Mouse (Mus musculus) small intestine, adult 2 months (tissue): ENCODE data around the gene 9030025P20Rik. TPM values are rescaled to one million over a fixed set of nuclear protein-coding genes. Genes with fewer than 3 reads are reported as not detected.
"Not testable (repeated sequence)": the region's sequence is repeated elsewhere in the genome, so short reads cannot be mapped to it uniquely, and the experiment has no call there.

Experiments used
- H3K27ac ChIP-seq: fragments of 200-500 bp; 2 replicates; pipeline ENCODE4 v1.5.1; 2012; ENCODE audit warnings: low read depth, low read length, control low read depth, inconsistent platforms; ENCODE audit not compliant: insufficient read depth
- H3K27me3 ChIP-seq: fragments of 200-500 bp; 2 replicates; pipeline ENCODE4 v1.6.1; 2012; ENCODE audit warnings: mild to moderate bottlenecking, moderate library complexity, low read length, inconsistent platforms; ENCODE audit not compliant: control insufficient read depth, insufficient read depth
- H3K36me3 ChIP-seq: fragments of 200-500 bp; 2 replicates; pipeline ENCODE4 v1.6.1; 2012; ENCODE audit warnings: mild to moderate bottlenecking, low read length, control low read depth, inconsistent platforms; ENCODE audit not compliant: control insufficient read depth, insufficient read depth
- H3K4me1 ChIP-seq: fragments of 200-500 bp; 2 replicates; pipeline ENCODE4 v1.6.1; 2012; ENCODE audit warnings: low read length, inconsistent platforms, mixed read lengths; ENCODE audit not compliant: control insufficient read depth, insufficient read depth, insufficient read length
- H3K4me3 ChIP-seq: fragments of 200-500 bp; 2 replicates; pipeline ENCODE4 v1.5.1; 2012; ENCODE audit warnings: low read depth, mild to moderate bottlenecking, control low read depth, inconsistent platforms, low read length, moderate library complexity
- CTCF ChIP-seq: fragments of 200-500 bp; IDR thresholded peaks from 2 replicates; pipeline ENCODE4 v1.5.1; 2012; ENCODE audit warnings: low read depth, mild to moderate bottlenecking, control low read depth, inconsistent platforms, low read length, moderate library complexity, mixed read lengths; ENCODE audit not compliant: insufficient replicate concordance, insufficient read length; ENCODE audit errors: extremely low read depth
- POLR2A ChIP-seq: fragments of 200-500 bp; IDR thresholded peaks from 2 replicates; pipeline ENCODE4 v1.6.1; 2012; ENCODE audit warnings: low read depth, mild to moderate bottlenecking, control low read depth, inconsistent platforms, low read length, moderate library complexity
- WGBS: fragments of 180-500 bp; shearing (Covaris S2); methylation state at CpG from one replicate; pipeline ENCODE4 v1.1.7; 2018; 5-methylcytosine and 5-hydroxymethylcytosine counted together
- polyA plus RNA-seq: library from polyadenylated mRNA; depleted of rRNA; stranded (reverse); fragments of >200 nt; gene quantifications from 2 replicates; pipeline ENCODE4 v1.2.3, GENCODE M21; 2012

9030025P20Rik gene
- polyA plus RNA-seq, 1 experiment, result 6.1 TPM

DNA sequence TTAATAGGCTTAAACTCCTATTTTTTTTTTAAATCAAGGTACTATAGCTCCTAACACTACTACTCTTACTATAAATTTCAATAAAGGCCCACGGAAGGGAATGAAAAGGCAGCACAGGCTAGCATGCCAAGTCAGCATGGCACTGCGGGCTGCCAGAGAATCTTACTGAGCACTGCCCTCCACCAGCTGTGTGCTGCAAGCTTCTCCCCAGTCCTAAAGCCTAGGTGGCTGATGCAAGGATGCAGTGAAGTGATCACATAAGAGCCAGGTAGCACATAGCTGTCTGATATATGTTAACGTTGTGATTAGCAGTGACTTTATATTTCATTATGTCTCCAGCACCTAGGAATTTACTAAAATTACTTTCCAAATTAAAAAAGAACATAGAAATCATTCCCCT, 18.3 kb upstream of the 9030025P20Rik start:
- 0 out of 2 replicates have a peak overlapping the region, but pooled peaks have one; percentile 34 for H3K4me3 ChIP-seq
- no peaks in the 10 kb centered on the region for H3K27me3 ChIP-seq
- H3K36me3 ChIP-seq, result 0 out of 2 replicates have a peak, but pooled peaks cover 2% of the 10 kb centered on the region
- WGBS, result 16% methylated on average over 3 of the region's 3 CpGs
- no peak overlapping the region for H3K27ac ChIP-seq
- H3K4me1 ChIP-seq, result peaks cover 2% of the 10 kb centered on the region; the same call in 1 of the 2 replicates
- no peak for TF ChIP-seq CTCF

DNA sequence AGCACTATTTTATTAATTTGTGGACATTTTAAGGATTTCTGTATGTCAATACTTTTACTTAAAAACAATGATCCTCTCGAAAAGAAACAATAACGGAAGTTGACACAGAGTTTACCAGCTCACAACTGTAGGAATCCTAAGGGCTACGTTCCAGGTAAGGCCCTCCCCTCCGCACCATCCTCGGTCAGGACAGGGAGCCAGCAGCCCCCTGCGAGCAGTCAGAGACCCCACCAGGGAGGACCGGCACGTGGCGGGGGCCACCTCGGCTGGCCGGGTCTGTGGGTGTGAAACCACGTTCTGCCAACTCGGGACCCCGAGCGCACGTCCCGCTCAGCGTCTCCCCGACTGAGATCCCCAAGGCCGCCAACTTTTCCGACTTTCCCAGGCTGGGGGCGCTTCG, 17.7 kb upstream of the 9030025P20Rik start:
- TF ChIP-seq POLR2A (no peak), CTCF (no peak)
- no peaks in the 10 kb centered on the region for H3K27me3 ChIP-seq
- 0 out of 2 replicates have a peak, but pooled peaks cover 2% of the 10 kb centered on the region for H3K36me3 ChIP-seq
- H3K27ac ChIP-seq, result no peak overlapping the region
- WGBS, result under 1% methylated on average over 22 of the region's 23 CpGs
- H3K4me3 ChIP-seq, result peak overlapping the region; percentile 89
- H3K4me1 ChIP-seq, result peaks cover 2% of the 10 kb centered on the region; the same call in 1 of the 2 replicates

DNA sequence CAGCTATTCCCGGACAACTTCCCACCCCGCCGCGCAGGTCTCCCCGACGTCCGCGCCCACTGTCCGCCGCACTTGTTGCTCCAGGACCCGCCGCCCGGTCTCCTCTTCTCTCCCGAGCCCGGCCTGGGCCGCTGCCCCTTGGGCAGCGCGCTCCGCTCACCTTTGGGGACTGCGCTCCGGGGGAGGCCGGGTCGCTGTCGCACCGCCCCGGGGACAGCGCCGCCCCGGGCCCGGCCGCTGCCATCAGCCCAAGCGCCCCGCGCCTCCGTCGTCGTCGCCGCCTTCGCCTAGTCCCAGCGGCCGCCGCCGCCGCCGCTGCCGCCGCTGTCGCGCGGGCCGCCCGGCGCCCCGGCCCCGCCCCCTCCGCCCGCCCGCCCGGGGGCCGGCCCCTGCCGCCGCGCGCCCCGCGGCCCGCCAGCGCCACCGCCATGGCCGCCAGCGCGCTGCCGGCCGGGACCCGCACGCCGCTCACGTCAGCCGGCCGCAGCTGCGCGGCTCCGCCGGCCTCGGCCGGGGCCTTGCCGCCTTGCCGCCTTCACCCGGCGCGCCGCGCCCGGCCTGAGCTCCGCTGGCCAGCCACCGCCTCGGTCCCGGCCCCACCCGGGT, 17.2 kb upstream of the 9030025P20Rik start, which contains the start of gene Phf10:
Gene Phf10, minus strand, starts transcription at position 323 of the 606 bp plus-strand sequence.
- H3K36me3 ChIP-seq, H3K27me3 ChIP-seq, H3K4me1 ChIP-seq: not testable (repeated sequence)
- WGBS, result 4% methylated on average over 54 of the region's 100 CpGs
- Histone ChIP-seq H3K4me3 (peak within 1 kb of the TSS; percentile 89), H3K27ac (peak within 1 kb of the TSS; percentile 59; the same call in 1 of the 2 replicates)

DNA sequence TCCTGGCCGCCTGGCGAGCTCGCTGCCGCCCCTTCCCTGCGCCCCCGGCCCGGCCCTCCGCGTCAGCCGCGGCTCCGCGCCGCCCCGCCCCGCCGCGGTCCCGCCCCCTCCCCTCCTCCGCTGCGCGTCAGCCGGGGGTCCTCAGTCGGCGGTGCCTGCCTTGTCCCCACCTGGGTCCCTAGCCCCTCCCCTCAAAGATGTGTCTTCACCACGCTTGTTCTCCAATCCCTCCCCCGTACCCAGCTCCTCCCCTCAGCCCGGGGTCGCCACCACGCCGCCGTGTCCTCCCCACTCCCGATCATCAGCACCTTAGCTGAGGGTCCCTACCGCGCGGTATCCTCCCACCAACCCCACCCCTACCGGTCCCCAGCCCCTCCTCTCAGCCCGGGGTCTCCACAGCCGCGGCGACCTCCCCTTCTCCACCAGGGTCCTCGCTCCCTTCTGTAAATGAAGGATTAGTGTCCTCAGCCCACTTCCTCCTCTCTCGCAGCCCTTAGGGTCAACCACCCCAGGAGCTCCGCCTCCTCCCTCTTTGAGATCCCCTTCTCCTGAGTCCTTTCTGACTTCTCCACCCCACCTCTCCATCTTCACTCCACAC, 16.6 kb upstream of the 9030025P20Rik start:
- H3K4me1 ChIP-seq, H3K27me3 ChIP-seq, H3K36me3 ChIP-seq, H3K4me3 ChIP-seq, H3K27ac ChIP-seq: not testable (repeated sequence)
- no CpG with 5 or more reads among the region's 44 CpGs for WGBS

DNA sequence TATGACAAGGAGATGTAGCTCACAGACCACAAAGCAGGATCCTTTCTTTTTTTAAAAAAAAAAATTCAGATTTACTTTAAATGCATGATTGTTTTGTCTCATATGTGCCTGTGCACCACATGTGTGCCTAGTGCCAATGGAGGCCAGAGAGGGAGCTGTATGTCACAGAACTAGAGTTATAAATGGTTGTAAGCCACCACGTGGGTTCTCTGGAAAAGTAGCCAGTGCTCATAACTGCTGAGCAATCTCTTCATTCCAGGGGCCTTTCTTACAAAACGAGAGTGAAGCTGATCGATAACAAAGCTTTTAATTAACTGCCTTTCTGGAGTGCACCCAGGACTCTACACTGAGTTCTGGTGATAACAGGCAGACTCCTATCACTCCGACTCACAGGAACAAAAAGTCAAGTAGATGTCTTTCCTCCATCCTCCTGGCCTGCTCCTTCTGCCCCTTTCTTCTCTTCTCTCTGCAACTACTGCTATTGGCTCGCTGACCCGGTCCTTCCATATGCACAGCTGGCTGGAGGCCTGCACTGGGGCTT, 9.8 kb upstream of the 9030025P20Rik start:
- not testable (repeated sequence) for H3K36me3 ChIP-seq, H3K4me3 ChIP-seq, H3K27me3 ChIP-seq, H3K4me1 ChIP-seq, H3K27ac ChIP-seq
- no CpG with 5 or more reads among the region's 6 CpGs for WGBS

DNA sequence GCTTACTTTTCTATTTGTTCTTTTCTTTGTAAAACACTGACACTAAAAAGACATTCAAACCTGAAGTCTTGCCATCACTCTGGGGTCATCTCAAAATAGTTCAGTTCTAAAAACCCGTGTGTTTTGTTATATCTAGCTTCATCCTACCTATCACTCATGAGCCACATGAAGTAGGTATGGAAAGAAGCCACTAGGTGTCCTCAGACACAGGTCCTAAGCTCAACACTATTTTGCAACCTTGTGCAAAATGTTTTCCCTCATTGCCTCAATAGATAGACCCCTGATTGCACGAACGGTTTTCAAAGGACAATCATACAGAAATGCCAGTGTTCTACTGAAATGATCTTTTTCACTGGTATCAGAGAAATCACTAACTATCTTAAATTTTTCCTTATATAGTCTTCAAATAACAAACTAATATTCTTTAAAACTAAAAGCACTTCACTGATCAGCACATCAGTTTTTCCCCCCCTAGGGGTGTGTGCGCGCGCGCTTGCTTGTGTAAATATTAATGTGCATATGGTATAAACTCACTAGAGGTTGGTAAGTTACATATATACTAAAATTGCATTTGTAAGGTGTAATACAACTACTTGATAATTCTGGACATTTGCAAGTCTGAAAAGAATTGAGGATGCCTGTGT, 428 bp upstream of the 9030025P20Rik start:
- not testable (repeated sequence) for H3K27me3 ChIP-seq, H3K36me3 ChIP-seq, H3K4me3 ChIP-seq, H3K27ac ChIP-seq, H3K4me1 ChIP-seq
- 0% methylated on average over 4 of the region's 7 CpGs for WGBS

DNA sequence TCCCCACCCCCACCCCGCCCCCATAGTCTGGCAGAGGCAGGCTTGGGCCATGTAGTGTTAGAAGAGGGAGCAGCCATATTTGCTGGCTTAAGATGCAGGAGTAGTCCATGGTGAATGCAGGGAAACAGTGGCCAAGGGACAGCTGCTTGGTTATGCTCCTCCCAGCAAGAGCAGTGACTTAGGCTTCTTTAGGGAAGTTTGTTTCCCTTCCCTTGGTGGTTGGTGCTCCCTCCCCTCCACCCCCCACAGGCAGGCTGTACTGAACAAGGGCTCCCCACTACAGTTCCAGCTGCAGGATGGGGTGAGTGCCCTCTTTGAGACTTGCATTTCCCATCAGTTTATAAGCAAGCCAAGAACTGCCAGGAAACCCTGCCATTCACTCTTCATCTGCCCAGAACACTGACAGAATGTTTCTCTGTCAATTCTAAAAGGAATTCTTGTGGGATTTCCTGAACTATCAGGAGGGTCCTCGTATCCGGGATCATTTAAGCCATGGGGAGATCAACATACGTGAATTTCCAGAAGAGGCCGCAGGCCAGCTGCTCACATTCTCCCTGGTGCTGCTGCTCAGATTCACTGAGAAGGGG, 11.9 kb downstream of the 9030025P20Rik start:
- H3K27me3 ChIP-seq, H3K27ac ChIP-seq, H3K4me3 ChIP-seq, H3K36me3 ChIP-seq, H3K4me1 ChIP-seq: not testable (repeated sequence)
- 77% methylated on average over 4 of the region's 5 CpGs for WGBS

DNA sequence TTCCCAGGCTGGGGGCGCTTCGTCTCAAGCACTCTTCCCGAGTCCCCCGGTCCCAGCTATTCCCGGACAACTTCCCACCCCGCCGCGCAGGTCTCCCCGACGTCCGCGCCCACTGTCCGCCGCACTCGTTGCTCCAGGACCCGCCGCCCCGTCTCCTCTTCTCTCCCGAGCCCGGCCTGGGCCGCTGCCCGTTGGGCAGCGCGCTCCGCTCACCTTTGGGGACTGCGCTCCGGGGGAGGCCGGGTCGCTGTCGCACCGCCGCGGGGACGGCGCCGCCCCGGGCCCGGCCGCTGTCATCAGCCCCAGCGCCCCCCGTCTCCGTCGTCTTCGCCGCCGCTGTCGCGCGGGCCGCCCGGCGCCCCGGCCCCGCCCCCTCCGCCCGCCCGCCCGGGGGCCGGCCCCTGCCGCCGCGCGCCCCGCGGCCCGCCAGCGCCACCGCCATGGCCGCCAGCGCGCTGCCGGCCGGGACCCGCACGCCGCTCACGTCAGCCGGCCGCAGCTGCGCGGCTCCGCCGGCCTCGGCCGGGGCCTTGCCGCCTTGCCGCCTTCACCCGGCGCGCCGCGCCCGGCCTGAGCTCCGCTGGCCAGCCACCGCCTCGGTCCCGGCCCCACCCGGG, 14.4 kb downstream of the 9030025P20Rik start:
- H3K4me3 ChIP-seq, H3K36me3 ChIP-seq, H3K4me1 ChIP-seq, H3K27me3 ChIP-seq, H3K27ac ChIP-seq: not testable (repeated sequence)
- no CpG with 5 or more reads among the region's 98 CpGs for WGBS

DNA sequence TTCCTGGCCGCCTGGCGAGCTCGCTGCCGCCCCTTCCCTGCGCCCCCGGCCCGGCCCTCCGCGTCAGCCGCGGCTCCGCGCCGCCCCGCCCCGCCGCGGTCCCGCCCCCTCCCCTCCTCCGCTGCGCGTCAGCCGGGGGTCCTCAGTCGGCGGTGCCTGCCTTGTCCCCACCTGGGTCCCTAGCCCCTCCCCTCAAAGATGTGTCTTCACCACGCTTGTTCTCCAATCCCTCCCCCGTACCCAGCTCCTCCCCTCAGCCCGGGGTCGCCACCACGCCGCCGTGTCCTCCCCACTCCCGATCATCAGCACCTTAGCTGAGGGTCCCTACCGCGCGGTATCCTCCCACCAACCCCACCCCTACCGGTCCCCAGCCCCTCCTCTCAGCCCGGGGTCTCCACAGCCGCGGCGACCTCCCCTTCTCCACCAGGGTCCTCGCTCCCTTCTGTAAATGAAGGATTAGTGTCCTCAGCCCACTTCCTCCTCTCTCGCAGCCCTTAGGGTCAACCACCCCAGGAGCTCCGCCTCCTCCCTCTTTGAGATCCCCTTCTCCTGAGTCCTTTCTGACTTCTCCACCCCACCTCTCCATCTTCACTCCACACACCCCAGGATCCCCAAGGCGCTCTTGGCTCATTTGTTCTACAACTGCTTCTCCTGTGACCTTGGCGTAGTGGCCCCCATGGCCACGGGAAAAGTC, 15.0 kb downstream of the 9030025P20Rik start:
- not testable (repeated sequence) for H3K27ac ChIP-seq, H3K4me3 ChIP-seq, H3K36me3 ChIP-seq, H3K27me3 ChIP-seq, H3K4me1 ChIP-seq
- WGBS, result no CpG with 5 or more reads among the region's 47 CpGs

DNA sequence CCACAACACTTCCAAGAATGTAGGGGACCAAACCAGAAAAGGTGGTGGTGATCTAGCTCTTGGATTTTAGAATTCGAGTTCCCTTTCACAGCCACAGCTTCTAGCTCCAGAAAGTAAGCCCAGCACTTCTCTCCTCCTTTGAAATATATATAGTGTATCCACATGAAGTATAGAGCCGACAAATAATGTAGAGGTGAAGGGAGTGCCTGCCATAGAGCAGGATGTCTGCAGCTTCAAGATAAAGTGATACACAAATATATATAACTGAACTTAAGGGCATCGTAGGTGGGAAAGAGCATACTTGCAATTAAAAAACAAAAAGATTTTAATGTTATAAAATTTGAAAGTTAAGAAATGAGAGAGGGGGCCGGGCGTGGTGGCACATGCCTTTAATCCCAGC, 15.9 kb downstream of the 9030025P20Rik start:
- not testable (repeated sequence) for H3K4me1 ChIP-seq, H3K36me3 ChIP-seq, H3K27me3 ChIP-seq, H3K4me3 ChIP-seq, H3K27ac ChIP-seq
- WGBS, result no CpG with 5 or more reads among the region's 5 CpGs
